Mouse (Mus musculus): ENCODE measurements at regions not wholly inside any gene's neighbourhood (a gene's known extent, or its start where the extent isn't known, plus 50 kb on each side); places are given as distances from the start of the nearest gene placed in this dataset.

- no peak for TF ChIP-seq CTCF (IDR thresholded peaks at IDR 0.05; ENCODE audit: borderline replicate concordance, control insufficient read depth, extremely low read depth, insufficient read depth, low read length, poor library complexity)
- TF ChIP-seq POLR2A (IDR thresholded peaks at IDR 0.05; ENCODE audit: control insufficient read depth, extremely low read depth, insufficient read depth, low read length, poor library complexity), result no peak
These were observed 92.4 kb upstream of the Spdye4c start for GRCm38 (mm10) chr2:128498611-128499010.
